Mouse (Mus musculus) myocyte (in vitro differentiated cells): ENCODE results near the gene Yaf2. TPM values are rescaled to one million over a fixed set of nuclear protein-coding genes. Genes with fewer than 3 reads are reported as not detected.

ENCODE experiments used
- H3K27me3 ChIP-seq: one replicate; pipeline ENCODE4 v1.6.1; 2011; ENCODE audit not compliant: control insufficient read depth, insufficient read depth, insufficient read length
- H3K36me3 ChIP-seq: one replicate; pipeline ENCODE4 v1.6.1; 2011; ENCODE audit not compliant: control insufficient read depth, insufficient read depth
- H3K4me2 ChIP-seq: one replicate; pipeline ENCODE4 v1.6.1; 2011; ENCODE audit warnings: low read depth, control low read depth
- H3K4me3 ChIP-seq: one replicate; pipeline ENCODE4 v1.5.1; 2011; ENCODE audit warnings: mild to moderate bottlenecking, control low read depth, moderate library complexity
- H3K79me2 ChIP-seq: one replicate; pipeline ENCODE4 v1.6.1; 2011; ENCODE audit not compliant: control insufficient read depth, insufficient read depth
- H3ac ChIP-seq: one replicate; pipeline ENCODE4 v1.6.1; 2011; ENCODE audit not compliant: control insufficient read depth, insufficient read length
- CEBPB ChIP-seq: IDR thresholded peaks from 2 replicates; pipeline ENCODE4 v1.6.1; 2011; ENCODE audit warnings: mild to moderate bottlenecking, moderate library complexity; ENCODE audit not compliant: poor library complexity, insufficient read depth, severe bottlenecking
- E2F4 ChIP-seq: IDR thresholded peaks from one replicate; pipeline ENCODE4 v1.6.1; 2011; ENCODE audit warnings: mild to moderate bottlenecking, control low read depth, moderate library complexity; ENCODE audit not compliant: insufficient read depth
- MAX ChIP-seq: IDR thresholded peaks from one replicate; pipeline ENCODE4 v1.6.1; 2011; ENCODE audit warnings: low read depth, mild to moderate bottlenecking, control low read depth
- MYOD1 ChIP-seq, 3 experiments: IDR thresholded peaks; one replicate each; pipeline ENCODE4 v1.6.1; 2011; ENCODE audit warnings: control low read depth in 2 of 3, low read depth in 2 of 3, mild to moderate bottlenecking in 2 of 3, moderate library complexity in 1 of 3; ENCODE audit not compliant: insufficient read length in 2 of 3, control insufficient read depth in 1 of 3
- MYOG ChIP-seq, 3 experiments: IDR thresholded peaks; one replicate each; pipeline ENCODE4 v1.6.1; 2011; ENCODE audit warnings: control low read depth in 2 of 3, low read depth in 2 of 3, mild to moderate bottlenecking in 2 of 3; ENCODE audit not compliant: insufficient read length in 2 of 3, control insufficient read depth in 1 of 3, insufficient read depth in 1 of 3
- POLR2A ChIP-seq: IDR thresholded peaks from one replicate; pipeline ENCODE4 v1.6.1; 2011; ENCODE audit warnings: low read depth, mild to moderate bottlenecking, control low read depth, moderate library complexity; ENCODE audit not compliant: insufficient read length
- POLR2AphosphoS2 ChIP-seq: IDR thresholded peaks from one replicate; pipeline ENCODE4 v1.6.1; 2011; ENCODE audit warnings: low read depth, control low read depth; ENCODE audit not compliant: insufficient read length
- REST ChIP-seq: IDR thresholded peaks from one replicate; pipeline ENCODE4 v1.6.1; 2011; ENCODE audit warnings: mild to moderate bottlenecking, control low read depth, moderate library complexity; ENCODE audit not compliant: insufficient read depth, insufficient read length
- SRF ChIP-seq: IDR thresholded peaks from one replicate; pipeline ENCODE4 v1.6.1; 2011; ENCODE audit warnings: low read depth; ENCODE audit not compliant: control insufficient read depth, insufficient read length
- TCF12 ChIP-seq: IDR thresholded peaks from one replicate; pipeline ENCODE4 v1.6.1; 2011; ENCODE audit warnings: mild to moderate bottlenecking, control low read depth; ENCODE audit not compliant: poor library complexity, insufficient read depth, severe bottlenecking
- TCF3 ChIP-seq: IDR thresholded peaks from one replicate; pipeline ENCODE4 v1.6.1; 2011; ENCODE audit warnings: low read depth, control low read depth; ENCODE audit not compliant: insufficient read length
- USF1 ChIP-seq: IDR thresholded peaks from one replicate; pipeline ENCODE4 v1.6.1; 2011; ENCODE audit warnings: low read depth, mild to moderate bottlenecking, control low read depth, moderate library complexity
- polyA plus RNA-seq: library from polyadenylated mRNA; unstranded; fragments of >200 nt; fragmentation: generic; extraction: Trizol; gene quantifications from one replicate; pipeline ENCODE4 v1.2.1, GENCODE M21; 2012; ENCODE audit warnings: missing spikeins

Gene Yaf2
- polyA plus RNA-seq, 1 experiment = 22.1 TPM

- Histone ChIP-seq H3K79me2 (peaks cover 79% of the 10 kb centered on the region), H3K27me3 (no peaks in the 10 kb centered on the region), H3K4me2 (no peak overlapping the region), H3K36me3 (peaks cover 12% of the 10 kb centered on the region), H3K4me3 (no peak overlapping the region), H3ac (no peak overlapping the region)
- TF ChIP-seq MYOG (IDR thresholded peaks at IDR 0.05; ENCODE audit: control insufficient read depth in 1 of 3, insufficient read depth in 1 of 3, insufficient read length in 2 of 3, low read depth in 2 of 3) (no peak), MYOD1 (IDR thresholded peaks at IDR 0.05; ENCODE audit: control insufficient read depth in 1 of 3, insufficient read length in 2 of 3, low read depth in 2 of 3) (no peak), POLR2AphosphoS2 (no peak), SRF (no peak), REST (no peak), CEBPB (no peak), TCF3 (no peak), USF1 (no peak), POLR2A (no peak), TCF12 (no peak), MAX (no peak), E2F4 (no peak)
Observed at GRCm38 (mm10) chr15:93265231-93265630, 71.5 kb downstream of the Yaf2 start.

- Histone ChIP-seq H3K79me2 (peaks cover 69% of the 10 kb centered on the region), H3K27me3 (no peaks in the 10 kb centered on the region), H3ac (no peak overlapping the region), H3K4me2 (no peak overlapping the region), H3K36me3 (peaks cover 12% of the 10 kb centered on the region), H3K4me3 (no peak overlapping the region)
- TF ChIP-seq E2F4 = no peak
- no peak for TF ChIP-seq CEBPB
- no peak for TF ChIP-seq TCF3
- TF ChIP-seq REST = no peak
- TF ChIP-seq MYOG (IDR thresholded peaks at IDR 0.05; ENCODE audit: control insufficient read depth in 1 of 3, insufficient read depth in 1 of 3, insufficient read length in 2 of 3, low read depth in 2 of 3) = no peak
- TF ChIP-seq USF1 = no peak
- TF ChIP-seq POLR2AphosphoS2 = no peak
- TF ChIP-seq MAX = no peak
- TF ChIP-seq POLR2A = no peak
- no peak for TF ChIP-seq SRF
- TF ChIP-seq MYOD1 (IDR thresholded peaks at IDR 0.05; ENCODE audit: control insufficient read depth in 1 of 3, insufficient read length in 2 of 3, low read depth in 2 of 3) = no peak
- no peak for TF ChIP-seq TCF12
Observed at GRCm38 (mm10) chr15:93264221-93264620, 72.5 kb downstream of the Yaf2 start.

- Histone ChIP-seq H3K79me2 (peaks cover 62% of the 10 kb centered on the region), H3K4me3 (no peak overlapping the region), H3K4me2 (no peak overlapping the region), H3K27me3 (no peaks in the 10 kb centered on the region), H3ac (no peak overlapping the region), H3K36me3 (peaks cover 7% of the 10 kb centered on the region)
- TF ChIP-seq MAX (no peak), SRF (no peak), USF1 (no peak), TCF12 (no peak), TCF3 (no peak), CEBPB (no peak), MYOG (IDR thresholded peaks at IDR 0.05; ENCODE audit: control insufficient read depth in 1 of 3, insufficient read depth in 1 of 3, insufficient read length in 2 of 3, low read depth in 2 of 3) (no peak), POLR2A (no peak)
Observed at GRCm38 (mm10) chr15:93263566-93263965, 73.2 kb downstream of the Yaf2 start.

- peaks cover 7% of the 10 kb centered on the region for H3K36me3 ChIP-seq
- no peak overlapping the region for H3K4me2 ChIP-seq
- TF ChIP-seq USF1 (no peak), TCF12 (no peak), MAX (no peak), POLR2A (no peak), SRF (no peak), TCF3 (no peak), MYOG (IDR thresholded peaks at IDR 0.05; ENCODE audit: control insufficient read depth in 1 of 3, insufficient read depth in 1 of 3, insufficient read length in 2 of 3, low read depth in 2 of 3) (no peak), CEBPB (no peak), POLR2AphosphoS2 (no peak), MYOD1 (IDR thresholded peaks at IDR 0.05; ENCODE audit: control insufficient read depth in 1 of 3, insufficient read length in 2 of 3, low read depth in 2 of 3) (no peak), REST (no peak), E2F4 (no peak)
- no peak overlapping the region for H3ac ChIP-seq
- H3K4me3 ChIP-seq = no peak overlapping the region
- H3K27me3 ChIP-seq = no peaks in the 10 kb centered on the region
- peaks cover 56% of the 10 kb centered on the region for H3K79me2 ChIP-seq
Observed at GRCm38 (mm10) chr15:93262818-93263217, 73.9 kb downstream of the Yaf2 start.

GRCm38 (mm10) chr15:93262274-93262673 lies 74.5 kb downstream of the Yaf2 start:
- H3K36me3 ChIP-seq = peaks cover 7% of the 10 kb centered on the region

More at GRCm38 (mm10) chr15:93262274-93262673, 74.5 kb downstream of the Yaf2 start:
- peaks cover 52% of the 10 kb centered on the region for H3K79me2 ChIP-seq
- no peak overlapping the region for H3K4me3 ChIP-seq
- H3K27me3 ChIP-seq = no peaks in the 10 kb centered on the region
- no peak for TF ChIP-seq CEBPB
- no peak for TF ChIP-seq POLR2AphosphoS2
- TF ChIP-seq MAX = no peak
- TF ChIP-seq MYOG (IDR thresholded peaks at IDR 0.05; ENCODE audit: control insufficient read depth in 1 of 3, insufficient read depth in 1 of 3, insufficient read length in 2 of 3, low read depth in 2 of 3) = no peak
- no peak for TF ChIP-seq E2F4
- TF ChIP-seq REST = no peak
- no peak for TF ChIP-seq TCF3
- TF ChIP-seq SRF = no peak
- TF ChIP-seq USF1 = no peak
- TF ChIP-seq TCF12 = no peak
- TF ChIP-seq POLR2A = no peak
- no peak for TF ChIP-seq MYOD1 (IDR thresholded peaks at IDR 0.05; ENCODE audit: control insufficient read depth in 1 of 3, insufficient read length in 2 of 3, low read depth in 2 of 3)
- no peak overlapping the region for H3K4me2 ChIP-seq
- H3ac ChIP-seq = no peak overlapping the region
